Mouse (Mus musculus): Measurements from ENCODE around the gene Armc6. TPM values are rescaled to one million over a fixed set of nuclear protein-coding genes. Genes with fewer than 3 reads are reported as not detected.

Gene Armc6
- polyA plus RNA-seq, 1 experiment from 2014 or later: 16.4 TPM

- no peak for DNase-seq (ENCODE audit: low read depth, low spot score)
- in situ Hi-C loops (cut with MboI; ENCODE audit: low pct_unique_long_range_greater_than_20kb): no loop called here
- no peak for TF ChIP-seq CTCF (IDR thresholded peaks at IDR 0.05)
- CTCF ChIA-PET: interaction anchor here (0.7 to 3.3 kb wide), 11 partner anchors 8 to 115 kb away, joined by 3 to 15 read pairs (median 3); partner anchors contain the start of gene Tmem161a
- ATAC-seq: no peak
- POLR2A ChIA-PET: no interaction called here
- H3K27me3 ChIP-seq: no peaks in the 10 kb centered on the region
Measured at GRCm38 (mm10) chr8:70200098-70200681, 34.1 kb downstream of the Armc6 start.

GRCm38 (mm10) chr8:70197603-70198002 lies 36.7 kb downstream of the Armc6 start:
- TF ChIP-seq CTCF (IDR thresholded peaks at IDR 0.05): no peak
- in situ Hi-C loops (cut with MboI; ENCODE audit: low pct_unique_long_range_greater_than_20kb): no loop called here
- ChIA-PET CTCF (interaction anchor here (3.3 kb wide), 1 partner anchor 26 kb away, joined by 15 read pairs; no protein-coding TSS in a partner anchor), POLR2A (no interaction called here)
- DNase-seq (ENCODE audit: low read depth, low spot score) (no peak), ATAC-seq (no peak)
- H3K27me3 ChIP-seq: no peaks in the 10 kb centered on the region

- no peak for TF ChIP-seq CTCF (IDR thresholded peaks at IDR 0.05)
- no peak for ATAC-seq
Measured at GRCm38 (mm10) chr8:70195762-70196161, 38.5 kb downstream of the Armc6 start.

GRCm38 (mm10) chr8:70194191-70194590 lies 40.1 kb downstream of the Armc6 start:
- in situ Hi-C loops (cut with MboI; ENCODE audit: low pct_unique_long_range_greater_than_20kb): no loop called here
- CTCF ChIA-PET: interaction anchor here (0.9 to 2.1 kb wide), 3 partner anchors 15 to 29 kb away, joined by 3 to 7 read pairs (median 3); no protein-coding TSS in a partner anchor
- no peak for DNase-seq (ENCODE audit: low read depth, low spot score)

More at GRCm38 (mm10) chr8:70195762-70196161, 38.5 kb downstream of the Armc6 start:
- CTCF ChIA-PET: interaction anchor here (2.1 kb wide), 1 partner anchor 13 kb away, joined by 7 read pairs; no protein-coding TSS in a partner anchor
- DNase-seq (ENCODE audit: low read depth, low spot score): no peak
- H3K27me3 ChIP-seq: no peaks in the 10 kb centered on the region
- in situ Hi-C loops (cut with MboI; ENCODE audit: low pct_unique_long_range_greater_than_20kb): no loop called here
- POLR2A ChIA-PET: interaction anchor here (1.1 kb wide), 1 partner anchor 17 kb away, joined by 3 read pairs; the partner anchor contains the start of gene Slc25a42

GRCm38 (mm10) chr8:70193238-70193637 lies 41.0 kb downstream of the Armc6 start:
- ChIA-PET POLR2A (no interaction called here), CTCF (no interaction called here)
- no peak for DNase-seq (ENCODE audit: low read depth, low spot score)
- in situ Hi-C loops (cut with MboI; ENCODE audit: low pct_unique_long_range_greater_than_20kb): no loop called here
- H3K27me3 ChIP-seq: no peaks in the 10 kb centered on the region
- ATAC-seq: no peak
- no peak for TF ChIP-seq CTCF (IDR thresholded peaks at IDR 0.05)

More at GRCm38 (mm10) chr8:70194191-70194590, 40.1 kb downstream of the Armc6 start:
- POLR2A ChIA-PET: interaction anchor here (0.8 kb wide), 1 partner anchor 10 kb away, joined by 3 read pairs; no protein-coding TSS in a partner anchor
- no peak for ATAC-seq
- no peak for TF ChIP-seq CTCF (IDR thresholded peaks at IDR 0.05)
- no peaks in the 10 kb centered on the region for H3K27me3 ChIP-seq

GRCm38 (mm10) chr8:70188707-70189106 lies 45.6 kb downstream of the Armc6 start:
- DNase-seq (ENCODE audit: low read depth, low spot score) (no peak), ATAC-seq (no peak)
- ChIA-PET CTCF (no interaction called here), POLR2A (no interaction called here)
- H3K27me3 ChIP-seq: no peaks in the 10 kb centered on the region
- no peak for TF ChIP-seq CTCF (IDR thresholded peaks at IDR 0.05)
- in situ Hi-C loops (cut with MboI; ENCODE audit: low pct_unique_long_range_greater_than_20kb): no loop called here

- ChIA-PET POLR2A (interaction anchor here (0.6 kb wide), 1 partner anchor 1005 kb away, joined by 5 read pairs; no protein-coding TSS in a partner anchor), CTCF (no interaction called here)
- TF ChIP-seq CTCF (IDR thresholded peaks at IDR 0.05): no peak
- ATAC-seq (no peak), DNase-seq (ENCODE audit: low read depth, low spot score) (no peak)
- in situ Hi-C loops (cut with MboI; ENCODE audit: low pct_unique_long_range_greater_than_20kb): no loop called here
- no peaks in the 10 kb centered on the region for H3K27me3 ChIP-seq
Measured at GRCm38 (mm10) chr8:70183194-70183593, 51.1 kb downstream of the Armc6 start.

- ChIA-PET CTCF (no interaction called here), POLR2A (interaction anchor here (1.7 kb wide), 1 partner anchor 10 kb away, joined by 5 read pairs; the partner anchor contains the start of gene Tmem161a)
- in situ Hi-C loops (cut with MboI; ENCODE audit: low pct_unique_long_range_greater_than_20kb): no loop called here
- DNase-seq (ENCODE audit: low read depth, low spot score) (no peak), ATAC-seq (no peak)
- TF ChIP-seq CTCF (IDR thresholded peaks at IDR 0.05): no peak
- H3K27me3 ChIP-seq: no peaks in the 10 kb centered on the region
Measured at GRCm38 (mm10) chr8:70181903-70182252, 52.4 kb downstream of the Armc6 start.

- H3K27me3 ChIP-seq: no peaks in the 10 kb centered on the region
- DNase-seq (ENCODE audit: low read depth, low spot score): no peak
- CTCF ChIA-PET: no interaction called here
- POLR2A ChIA-PET: interaction anchor here (1.7 kb wide), 1 partner anchor 9 kb away, joined by 5 read pairs; the partner anchor contains the start of gene Tmem161a
- TF ChIP-seq CTCF (IDR thresholded peaks at IDR 0.05): no peak
- no peak for ATAC-seq
- in situ Hi-C loops (cut with MboI; ENCODE audit: low pct_unique_long_range_greater_than_20kb): no loop called here
Measured at GRCm38 (mm10) chr8:70181212-70181902, 52.9 kb downstream of the Armc6 start.

- TF ChIP-seq CTCF (IDR thresholded peaks at IDR 0.05): no peak
- ChIA-PET CTCF (interaction anchor here (0.6 to 1.4 kb wide), 3 partner anchors 15 to 57 kb away, joined by 3 read pairs; partner anchors contain the start of gene Slc25a42), POLR2A (no interaction called here)
- no peaks in the 10 kb centered on the region for H3K27me3 ChIP-seq
- ATAC-seq (no peak), DNase-seq (ENCODE audit: low read depth, low spot score) (no peak)
- in situ Hi-C loops (cut with MboI; ENCODE audit: low pct_unique_long_range_greater_than_20kb): no loop called here
Measured at GRCm38 (mm10) chr8:70179082-70179481, 55.2 kb downstream of the Armc6 start.

GRCm38 (mm10) chr8:70178231-70178630 lies 56.0 kb downstream of the Armc6 start:
- TF ChIP-seq CTCF (IDR thresholded peaks at IDR 0.05): no peak
- ATAC-seq (no peak), DNase-seq (ENCODE audit: low read depth, low spot score) (no peak)
- in situ Hi-C loops (cut with MboI; ENCODE audit: low pct_unique_long_range_greater_than_20kb): no loop called here
- POLR2A ChIA-PET: no interaction called here
- no peaks in the 10 kb centered on the region for H3K27me3 ChIP-seq
- CTCF ChIA-PET: interaction anchor here (0.6 to 1.9 kb wide), 5 partner anchors 8 to 58 kb away, joined by 3 to 6 read pairs (median 3); partner anchors contain the start of gene Slc25a42

All from Patski (cell line).